Mouse (Mus musculus) cerebellum, adult 11-12 months (tissue): ENCODE data around the gene Mrpl20.

Source experiments
- DNase-seq: peaks from one replicate; pipeline ENCODE4 v3.0.0; 2022

The Mrpl20 gene

GRCm38 (mm10) chr4:155833234-155833633, 30.6 kb downstream of the Mrpl20 start:
- DNase-seq: peak; percentile 32

- peak; percentile 62 for DNase-seq
Observed at GRCm38 (mm10) chr4:155833836-155834235, 31.2 kb downstream of the Mrpl20 start.

- peak; percentile 22 for DNase-seq
Observed at GRCm38 (mm10) chr4:155837404-155838010, 34.8 kb downstream of the Mrpl20 start.

- DNase-seq: no peak
Observed at GRCm38 (mm10) chr4:155838187-155839153, 35.8 kb downstream of the Mrpl20 start.

- DNase-seq: peak; percentile 60
Observed at GRCm38 (mm10) chr4:155839483-155839910, 36.8 kb downstream of the Mrpl20 start, which contains the start of gene Mxra8. Mxra8 (plus strand) TSS chr4:155839680.

- DNase-seq: peak; percentile 51
Observed at GRCm38 (mm10) chr4:155840076-155841002, 37.7 kb downstream of the Mrpl20 start.

- peak; percentile 49 for DNase-seq
Observed at GRCm38 (mm10) chr4:155841003-155841454, 38.4 kb downstream of the Mrpl20 start.

GRCm38 (mm10) chr4:155841651-155842270, 39.1 kb downstream of the Mrpl20 start:
- peak; percentile 67 for DNase-seq

GRCm38 (mm10) chr4:155843231-155843630, 40.6 kb downstream of the Mrpl20 start:
- DNase-seq: peak; percentile 14

- peak; percentile 90 for DNase-seq
Observed at GRCm38 (mm10) chr4:155846871-155847578, 44.3 kb downstream of the Mrpl20 start, which contains the start of gene Dvl1. Dvl1 (plus strand) TSS chr4:155847402.

- DNase-seq: peak; percentile 75
Observed at GRCm38 (mm10) chr4:155847591-155848352, 45.1 kb downstream of the Mrpl20 start.

- DNase-seq: peak; percentile 51
Observed at GRCm38 (mm10) chr4:155848434-155849095, 45.9 kb downstream of the Mrpl20 start.

- DNase-seq: no peak
Observed at GRCm38 (mm10) chr4:155849391-155849790, 46.7 kb downstream of the Mrpl20 start.

- no peak for DNase-seq
Observed at GRCm38 (mm10) chr4:155849792-155850451, 47.2 kb downstream of the Mrpl20 start.

GRCm38 (mm10) chr4:155851368-155851767, 48.7 kb downstream of the Mrpl20 start:
- DNase-seq: no peak

- DNase-seq: peak; percentile 72
Observed at GRCm38 (mm10) chr4:155851951-155852411, 49.3 kb downstream of the Mrpl20 start.

- no peak for DNase-seq
Observed at GRCm38 (mm10) chr4:155853421-155853820, 50.7 kb downstream of the Mrpl20 start.

GRCm38 (mm10) chr4:155854991-155855390, 52.3 kb downstream of the Mrpl20 start:
- no peak for DNase-seq

GRCm38 (mm10) chr4:155856071-155856470, 53.4 kb downstream of the Mrpl20 start:
- peak; percentile 59 for DNase-seq
